Mouse (Mus musculus): ENCODE results near the gene Vwf.

DNA sequence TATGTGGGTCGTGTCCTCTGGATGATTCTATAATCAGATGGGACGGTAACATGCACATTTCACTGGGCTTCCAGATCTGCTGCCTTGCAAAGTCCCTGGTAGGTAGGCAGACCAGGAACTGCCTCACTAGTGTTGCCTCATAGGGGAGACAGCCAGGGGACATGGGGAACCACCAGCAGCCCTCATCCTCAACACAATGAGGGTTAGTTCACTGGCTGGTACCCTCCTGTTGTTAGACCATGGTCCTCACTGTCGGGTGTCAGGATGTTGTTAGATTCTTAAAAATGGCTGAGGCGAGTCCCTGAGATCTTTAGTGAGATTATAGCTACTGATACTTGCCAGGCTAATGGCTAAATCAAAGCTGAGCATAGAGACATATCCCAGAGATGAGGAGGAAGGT is 54.6 kb downstream of the Vwf start:
- TF ChIP-seq POLR2A (IDR thresholded peaks at IDR 0.05; ENCODE audit: low read depth, low read length): no peak
- no peak for TF ChIP-seq CTCF (IDR thresholded peaks at IDR 0.05; ENCODE audit: extremely low read depth, insufficient read length, insufficient replicate concordance, low read depth, low read length)
